Mouse (Mus musculus): ENCODE results near the gene E130308A19Rik. TPM values are rescaled to one million over a fixed set of nuclear protein-coding genes. Genes with fewer than 3 reads are reported as not detected.

E130308A19Rik gene
- total and polyA plus RNA-seq, 3 experiments, result 2.4 to 3.4 (median 3.1) TPM

DNA sequence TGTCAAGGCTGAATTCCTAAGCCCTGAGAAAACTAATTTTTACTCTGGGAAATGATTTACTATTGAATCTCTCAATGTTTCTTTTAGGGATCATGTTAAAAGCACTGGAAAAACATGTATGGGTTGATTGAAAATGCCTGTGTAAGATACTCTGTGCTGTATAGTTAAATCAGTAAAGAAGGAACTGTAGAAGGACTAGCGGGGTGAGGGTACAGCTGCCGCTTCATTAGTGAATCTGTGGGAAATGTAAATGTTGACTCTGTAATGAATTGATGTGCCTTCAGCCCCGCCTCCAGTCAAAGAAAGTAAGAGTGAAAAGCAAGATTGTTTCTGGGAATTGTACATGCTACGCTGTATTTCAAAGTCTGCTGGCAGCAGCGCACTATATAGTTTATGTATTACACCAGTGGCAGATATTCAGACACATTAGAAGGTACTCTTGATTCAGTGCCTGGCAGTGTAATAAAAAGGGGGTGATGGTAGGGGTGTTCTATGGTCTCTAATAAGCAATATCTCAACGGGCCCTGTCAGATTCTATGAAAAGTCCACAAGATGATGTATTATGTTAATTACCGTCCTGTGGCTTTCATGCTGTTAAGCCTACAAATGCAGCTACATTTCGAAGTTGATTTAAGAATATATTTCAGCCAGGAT, 84.9 kb downstream of the E130308A19Rik start:
- Histone ChIP-seq H3K79me2 (replicated peaks; ENCODE audit: control insufficient read depth, extremely low read depth, insufficient read depth, poor library complexity, severe bottlenecking) (no peaks in the 10 kb centered on the region), H3K27ac (ENCODE audit: insufficient read depth, low read depth) (no peak overlapping the region), H3K4me2 (ENCODE audit: insufficient read depth, low read depth, poor library complexity, severe bottlenecking) (no peak overlapping the region), H3K9me3 (replicated peaks; ENCODE audit: low read length) (no peaks in the 10 kb centered on the region), H3K9ac (ENCODE audit: insufficient read depth, low read depth) (no peak overlapping the region), H3K27me3 (replicated peaks) (no peaks in the 10 kb centered on the region), H3K4me1 (ENCODE audit: control insufficient read depth in 1 of 2, insufficient read depth in 2 of 2) (no peaks in the 10 kb centered on the region), H3K36me3 (replicated peaks in 1 of 2; ENCODE audit: control insufficient read depth in 1 of 2, insufficient read depth in 1 of 2, low read length in 1 of 2) (no peaks in the 10 kb centered on the region), H3K4me3 (replicated peaks in 1 of 3; ENCODE audit: low read depth in 2 of 3, low read length in 2 of 3, poor library complexity in 1 of 3) (no peak overlapping the region)
- DNase-seq (ENCODE audit: extremely low read depth), result no peak
- TF ChIP-seq USF2 (conservative IDR thresholded peaks at IDR 0.05; ENCODE audit: low read depth, low read length) (no peak), SIN3A (IDR thresholded peaks at IDR 0.05; ENCODE audit: low read length) (no peak), NELFE (IDR thresholded peaks at IDR 0.05; ENCODE audit: low read depth, low read length) (no peak), POLR2A (IDR thresholded peaks at IDR 0.05; ENCODE audit: low read depth, low read length) (no peak), ZMIZ1 (IDR thresholded peaks at IDR 0.05; ENCODE audit: low read depth, low read length) (no peak), SMC3 (IDR thresholded peaks at IDR 0.05; ENCODE audit: low read depth, low read length) (no peak), MAX (IDR thresholded peaks at IDR 0.05; ENCODE audit: low read length) (no peak)
- dilution Hi-C loops (cut with MboI; ENCODE audit: extremely low pct_ligation_motif_present, extremely low pct_unique_long_range_greater_than_20kb, low sequenced_read_pairs) (no loop called here), in situ Hi-C loops (cut with MboI; ENCODE audit: low pct_ligation_motif_present, low pct_unique_long_range_greater_than_20kb, low sequenced_read_pairs) (no loop called here)

DNA sequence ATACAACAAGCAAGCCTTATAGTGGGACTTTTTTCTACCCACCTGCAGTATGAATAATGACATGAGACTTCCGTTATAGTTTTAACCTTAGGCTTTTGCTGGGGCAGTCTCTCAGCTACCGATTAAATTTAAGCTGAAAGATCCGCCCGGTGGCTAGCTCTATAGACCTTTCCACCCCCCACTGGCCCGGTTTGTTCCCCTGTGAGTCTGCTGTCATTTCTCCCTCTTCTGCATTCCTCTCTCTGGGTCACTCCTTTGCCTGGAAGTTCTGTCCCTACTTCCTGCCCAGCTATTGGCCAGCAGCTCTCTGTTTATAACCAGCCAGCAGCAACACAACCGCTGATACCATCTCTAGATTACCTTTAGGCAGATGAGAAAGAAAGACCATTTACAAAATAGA, 86.4 kb downstream of the E130308A19Rik start:
- Histone ChIP-seq H3K27ac (ENCODE audit: insufficient read depth, low read depth) (no peak overlapping the region), H3K4me2 (ENCODE audit: insufficient read depth, low read depth, poor library complexity, severe bottlenecking) (no peak overlapping the region), H3K9ac (ENCODE audit: insufficient read depth, low read depth) (no peak overlapping the region), H3K4me3 (replicated peaks in 1 of 3; ENCODE audit: low read depth in 2 of 3, low read length in 2 of 3, poor library complexity in 1 of 3) (no peak overlapping the region), H3K4me1 (ENCODE audit: control insufficient read depth in 1 of 2, insufficient read depth in 2 of 2) (no peaks in the 10 kb centered on the region; a peak in 1 of 4 replicates), H3K9me3 (replicated peaks; ENCODE audit: low read length) (no peaks in the 10 kb centered on the region), H3K27me3 (replicated peaks) (no peaks in the 10 kb centered on the region), H3K79me2 (replicated peaks; ENCODE audit: control insufficient read depth, extremely low read depth, insufficient read depth, poor library complexity, severe bottlenecking) (no peaks in the 10 kb centered on the region), H3K36me3 (replicated peaks in 1 of 2; ENCODE audit: control insufficient read depth in 1 of 2, insufficient read depth in 1 of 2, low read length in 1 of 2) (no peaks in the 10 kb centered on the region)
- no peak for DNase-seq (ENCODE audit: extremely low read depth)
- in situ Hi-C loops (cut with MboI; ENCODE audit: low pct_ligation_motif_present, low pct_unique_long_range_greater_than_20kb, low sequenced_read_pairs), result no loop called here
- dilution Hi-C loops (cut with MboI; ENCODE audit: extremely low pct_ligation_motif_present, extremely low pct_unique_long_range_greater_than_20kb, low sequenced_read_pairs), result no loop called here
- TF ChIP-seq RAD21 (IDR thresholded peaks at IDR 0.05; ENCODE audit: low read depth, low read length) (no peak), ZKSCAN1 (IDR thresholded peaks at IDR 0.05; ENCODE audit: borderline replicate concordance, low read depth, low read length) (no peak), SIN3A (IDR thresholded peaks at IDR 0.05; ENCODE audit: low read length) (no peak), USF2 (conservative IDR thresholded peaks at IDR 0.05; ENCODE audit: low read depth, low read length) (no peak), CHD2 (IDR thresholded peaks at IDR 0.05; ENCODE audit: low read length) (no peak), EP300 (IDR thresholded peaks at IDR 0.05; ENCODE audit: low read length) (no peak), PAX5 (IDR thresholded peaks at IDR 0.05; ENCODE audit: low read length) (no peak), E2F4 (IDR thresholded peaks at IDR 0.05; ENCODE audit: insufficient replicate concordance, low read depth, low read length) (no peak), CHD1 (IDR thresholded peaks at IDR 0.05; ENCODE audit: low read depth, low read length) (no peak), UBTF (IDR thresholded peaks at IDR 0.05; ENCODE audit: low read depth, low read length) (no peak), ZC3H11A (IDR thresholded peaks at IDR 0.05; ENCODE audit: low read depth, low read length) (no peak), NRF1 (IDR thresholded peaks at IDR 0.05; ENCODE audit: low read depth, low read length) (no peak), ZNF384 (IDR thresholded peaks at IDR 0.05; ENCODE audit: low read depth, low read length) (no peak)

Data from CH12.LX (cell line).